Mouse (Mus musculus): ENCODE results near the gene Syt16. TPM values are rescaled to one million over a fixed set of nuclear protein-coding genes. Genes with fewer than 3 reads are reported as not detected.

The Syt16 gene
- total and polyA plus RNA-seq, 3 experiments: 0.05 TPM; not detected in 2

DNA sequence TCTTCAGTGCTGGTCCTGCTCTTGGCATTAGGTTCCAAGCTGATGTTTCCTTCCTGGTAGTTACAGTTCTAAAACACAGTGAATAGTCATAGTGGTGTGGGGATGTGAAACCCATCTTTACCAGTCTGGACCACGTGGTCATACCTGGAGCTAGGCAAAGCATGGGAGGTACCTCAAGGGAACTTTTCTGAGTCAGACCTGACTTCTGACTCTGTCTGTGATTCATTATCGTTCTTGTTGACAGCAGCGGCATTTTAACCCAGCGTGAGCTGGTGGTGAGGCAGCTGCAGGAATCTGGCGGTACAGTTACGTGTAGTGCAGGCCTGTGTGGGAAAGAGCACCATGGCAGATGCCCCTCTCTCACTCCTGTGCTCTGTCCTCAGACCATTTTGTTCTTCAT lies 22.9 kb upstream of the Syt16 start (continued):
- peak; percentile 59 for TF ChIP-seq TCF12 (IDR thresholded peaks at IDR 0.05; ENCODE audit: low read depth, low read length)
- TF ChIP-seq MEF2A (IDR thresholded peaks at IDR 0.05; ENCODE audit: borderline replicate concordance, low read depth, low read length): peak; percentile 42; the same call in 1 of the 2 replicates
- TF ChIP-seq USF2 (conservative IDR thresholded peaks at IDR 0.05; ENCODE audit: low read depth, low read length): peak; percentile 79
- peak; percentile 89 for TF ChIP-seq IRF4 (IDR thresholded peaks at IDR 0.05; ENCODE audit: low read depth, low read length)
- TF ChIP-seq BHLHE40 (IDR thresholded peaks at IDR 0.05; ENCODE audit: low read depth, low read length): peak; percentile 92
- TF ChIP-seq SIN3A (IDR thresholded peaks at IDR 0.05; ENCODE audit: low read length): peak; percentile 77

DNA sequence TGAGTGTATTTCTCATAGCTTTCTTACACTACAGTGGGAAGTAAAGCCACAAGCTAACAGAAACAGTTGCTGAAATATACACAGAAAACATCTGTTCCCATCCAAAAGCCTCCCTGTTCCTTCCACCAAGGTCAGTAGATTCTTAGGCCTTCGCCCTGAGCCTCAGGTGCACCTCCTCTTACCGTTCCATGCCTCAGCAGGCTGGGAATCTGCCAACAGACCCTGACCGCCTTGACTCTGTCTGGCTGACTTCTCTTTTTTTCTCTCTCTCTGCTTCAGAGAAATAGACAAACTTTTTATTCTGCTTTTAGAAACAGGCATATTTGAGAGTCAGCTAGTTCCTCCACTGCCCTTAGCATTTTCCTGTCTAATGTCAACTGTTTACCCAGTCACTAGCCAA lies 19.3 kb upstream of the Syt16 start:
- dilution Hi-C loops (cut with MboI; ENCODE audit: extremely low pct_ligation_motif_present, extremely low pct_unique_long_range_greater_than_20kb, low sequenced_read_pairs): no loop called here
- no peak for DNase-seq (ENCODE audit: extremely low read depth)
- Histone ChIP-seq H3K9ac (ENCODE audit: insufficient read depth, low read depth) (no peak overlapping the region), H3K27ac (ENCODE audit: insufficient read depth, low read depth) (no peak overlapping the region), H3K9me3 (replicated peaks; ENCODE audit: low read length) (no peaks in the 10 kb centered on the region), H3K27me3 (replicated peaks) (no peaks in the 10 kb centered on the region), H3K4me2 (ENCODE audit: insufficient read depth, low read depth, poor library complexity, severe bottlenecking) (no peak overlapping the region), H3K79me2 (replicated peaks; ENCODE audit: control insufficient read depth, extremely low read depth, insufficient read depth, poor library complexity, severe bottlenecking) (no peaks in the 10 kb centered on the region), H3K4me1 (ENCODE audit: control insufficient read depth in 1 of 2, insufficient read depth in 2 of 2) (peaks cover 9 to 51% of the 10 kb centered on the region in 2 experiments), H3K4me3 (replicated peaks in 1 of 3; ENCODE audit: low read depth in 2 of 3, low read length in 2 of 3, poor library complexity in 1 of 3) (no peak overlapping the region), H3K36me3 (replicated peaks in 1 of 2; ENCODE audit: control insufficient read depth in 1 of 2, insufficient read depth in 1 of 2, low read length in 1 of 2) (peaks cover 26 to 75% of the 10 kb centered on the region in 2 experiments)
- in situ Hi-C loops (cut with MboI; ENCODE audit: low pct_ligation_motif_present, low pct_unique_long_range_greater_than_20kb, low sequenced_read_pairs): no loop called here
- TF ChIP-seq KAT2A (IDR thresholded peaks at IDR 0.05; ENCODE audit: insufficient replicate concordance, low read length) (no peak), MXI1 (IDR thresholded peaks at IDR 0.05; ENCODE audit: low read depth, low read length) (no peak), SIN3A (IDR thresholded peaks at IDR 0.05; ENCODE audit: low read length) (no peak), ZNF384 (IDR thresholded peaks at IDR 0.05; ENCODE audit: low read depth, low read length) (no peak), NELFE (IDR thresholded peaks at IDR 0.05; ENCODE audit: low read depth, low read length) (no peak), EP300 (IDR thresholded peaks at IDR 0.05; ENCODE audit: low read length) (no peak), MAZ (IDR thresholded peaks at IDR 0.05; ENCODE audit: low read depth, low read length) (no peak), ZC3H11A (IDR thresholded peaks at IDR 0.05; ENCODE audit: low read depth, low read length) (no peak), POLR2AphosphoS2 (IDR thresholded peaks at IDR 0.05; ENCODE audit: low read depth, low read length) (no peak)

DNA sequence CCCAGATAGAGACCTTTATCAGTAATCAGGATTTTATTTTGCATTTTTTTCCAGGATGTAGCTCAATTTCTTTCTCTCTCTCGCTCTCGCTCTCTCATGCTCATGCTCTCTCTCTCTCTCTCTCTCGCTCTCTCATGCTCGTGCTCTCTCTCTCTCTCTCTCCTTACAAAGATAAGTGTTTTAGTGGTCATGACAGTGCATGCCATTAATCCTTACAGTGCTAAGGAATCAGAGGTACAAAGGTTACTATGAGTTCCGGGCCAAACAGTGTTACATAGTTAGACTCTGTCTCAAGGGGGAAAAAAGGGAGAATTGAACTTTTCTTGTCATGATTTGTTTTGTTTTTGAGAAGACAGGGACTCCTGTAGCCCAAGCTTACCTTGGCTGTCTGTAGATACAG lies 17.8 kb upstream of the Syt16 start:
- Histone ChIP-seq H3K9me3 (replicated peaks; ENCODE audit: low read length) (no peaks in the 10 kb centered on the region), H3K4me3 (replicated peaks in 1 of 3; ENCODE audit: low read depth in 2 of 3, low read length in 2 of 3, poor library complexity in 1 of 3) (no peak overlapping the region), H3K79me2 (replicated peaks; ENCODE audit: control insufficient read depth, extremely low read depth, insufficient read depth, poor library complexity, severe bottlenecking) (no peaks in the 10 kb centered on the region), H3K27ac (ENCODE audit: insufficient read depth, low read depth) (no peak overlapping the region), H3K4me1 (ENCODE audit: control insufficient read depth in 1 of 2, insufficient read depth in 2 of 2) (peaks cover 4 to 45% of the 10 kb centered on the region in 2 experiments), H3K9ac (ENCODE audit: insufficient read depth, low read depth) (no peak overlapping the region), H3K27me3 (replicated peaks) (no peaks in the 10 kb centered on the region), H3K36me3 (replicated peaks in 1 of 2; ENCODE audit: control insufficient read depth in 1 of 2, insufficient read depth in 1 of 2, low read length in 1 of 2) (peaks cover 30 to 84% of the 10 kb centered on the region in 2 experiments), H3K4me2 (ENCODE audit: insufficient read depth, low read depth, poor library complexity, severe bottlenecking) (no peak overlapping the region)
- no peak for DNase-seq (ENCODE audit: extremely low read depth)
- dilution Hi-C loops (cut with MboI; ENCODE audit: extremely low pct_ligation_motif_present, extremely low pct_unique_long_range_greater_than_20kb, low sequenced_read_pairs) (no loop called here), in situ Hi-C loops (cut with MboI; ENCODE audit: low pct_ligation_motif_present, low pct_unique_long_range_greater_than_20kb, low sequenced_read_pairs) (no loop called here)
- TF ChIP-seq UBTF (IDR thresholded peaks at IDR 0.05; ENCODE audit: low read depth, low read length) (no peak), GABPA (IDR thresholded peaks at IDR 0.05; ENCODE audit: insufficient replicate concordance, low read depth, low read length) (no peak)
